Mouse (Mus musculus) layer of hippocampus, postnatal 36 days (tissue): Measurements from ENCODE around the gene Gm20458. TPM values are rescaled to one million over a fixed set of nuclear protein-coding genes. Genes with fewer than 3 reads are reported as not detected.

Experiments used
- DNase-seq, 2 experiments: peaks; one replicate each; pipeline ENCODE4 v3.0.0; 2022
- total RNA-seq, 2 experiments: library from RNA; stranded (reverse); gene quantifications; 2 replicates each; pipeline ENCODE4 v1.2.3; 2021

The Gm20458 gene
- total RNA-seq, 2 experiments from 2014 or later, result 7.0 to 13.3 TPM

GRCm38 (mm10) chr2:164504919-164505318 lies 44.2 kb downstream of the Gm20458 start:
- no peak for DNase-seq

GRCm38 (mm10) chr2:164505619-164506347 lies 45.0 kb downstream of the Gm20458 start:
- DNase-seq, result no peak

- DNase-seq, result no peak
These were observed 47.0 kb downstream of the Gm20458 start for GRCm38 (mm10) chr2:164507811-164508210.

GRCm38 (mm10) chr2:164510621-164511190 lies 49.9 kb downstream of the Gm20458 start:
- no peak for DNase-seq

DNA sequence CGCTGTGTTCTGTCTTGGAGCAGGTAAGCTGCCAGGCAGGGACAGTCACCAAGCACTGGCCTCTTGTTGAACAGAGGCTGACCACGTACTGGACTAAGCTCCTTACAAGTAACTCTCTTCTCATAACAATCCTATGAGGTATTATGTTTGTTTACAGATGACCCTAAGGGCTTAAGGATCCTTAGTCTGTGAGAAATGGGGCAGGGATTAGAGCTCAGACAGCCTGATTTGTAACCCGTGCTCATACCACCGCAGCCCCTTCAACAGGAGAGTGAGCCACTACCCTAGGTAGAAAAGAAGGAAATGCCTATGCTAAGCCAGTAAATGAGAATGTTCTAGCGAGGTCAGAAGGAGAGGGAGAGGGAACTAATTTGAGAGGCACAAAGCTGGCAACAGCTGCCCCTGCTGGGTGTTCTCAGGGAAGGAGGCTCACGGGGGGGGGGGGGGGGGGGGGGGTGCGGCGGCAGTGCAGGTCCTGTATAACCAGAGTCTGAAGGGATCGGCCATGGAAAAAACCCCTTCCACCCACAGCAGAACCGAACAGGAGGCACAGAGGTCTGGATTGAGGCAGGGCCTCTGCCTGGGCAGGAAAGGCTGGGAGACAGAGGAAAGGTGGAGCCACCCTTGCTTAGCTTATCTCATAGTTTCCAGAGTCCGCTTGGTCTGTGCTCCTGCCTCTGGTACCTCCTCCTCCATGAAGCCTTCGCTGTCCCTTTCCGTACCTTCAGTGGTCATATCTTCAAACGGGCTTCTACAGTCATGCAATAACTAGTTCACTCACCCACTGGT lies 51.5 kb downstream of the Gm20458 start:
- DNase-seq, result no peak

DNA sequence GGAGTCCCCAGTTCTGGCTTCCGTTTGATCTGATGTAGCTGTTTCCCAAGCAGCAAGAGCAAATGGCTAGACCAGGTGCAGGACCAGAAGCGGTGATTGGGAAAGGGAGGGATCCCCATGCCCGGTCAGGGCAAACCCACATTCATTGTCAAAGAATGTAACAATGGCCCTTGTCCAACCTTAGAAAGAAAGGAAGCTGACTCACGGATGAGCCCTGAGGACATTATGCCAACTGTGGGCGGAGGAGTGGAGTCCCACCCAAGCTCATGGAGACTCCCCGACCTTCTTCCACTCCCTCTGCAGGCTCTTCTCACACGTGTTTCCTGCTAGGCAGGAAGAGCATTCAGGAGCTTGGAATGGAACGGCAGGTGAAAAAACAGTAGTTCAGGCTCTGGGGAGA lies 52.6 kb downstream of the Gm20458 start:
- DNase-seq, result no peak

DNA sequence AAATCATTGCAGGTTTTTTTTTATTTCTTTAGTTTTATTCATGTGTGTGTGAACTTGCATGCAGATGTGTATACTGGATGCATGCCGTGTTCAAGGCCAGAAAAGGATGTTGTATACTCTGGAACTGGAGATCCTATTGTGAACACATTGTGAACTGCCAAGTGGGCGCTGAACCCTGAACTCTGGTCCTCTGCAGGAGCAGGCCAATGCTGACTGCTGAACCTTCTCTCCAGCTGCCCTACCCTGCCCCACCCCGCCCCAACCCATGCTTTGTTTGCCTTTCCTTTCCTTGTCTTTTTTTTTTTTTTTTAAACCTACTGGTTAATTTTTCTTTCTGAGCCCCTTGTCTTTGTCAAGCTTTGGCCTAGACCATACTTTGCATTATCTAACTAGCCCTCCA lies 54.1 kb downstream of the Gm20458 start:
- DNase-seq, result no peak

DNA sequence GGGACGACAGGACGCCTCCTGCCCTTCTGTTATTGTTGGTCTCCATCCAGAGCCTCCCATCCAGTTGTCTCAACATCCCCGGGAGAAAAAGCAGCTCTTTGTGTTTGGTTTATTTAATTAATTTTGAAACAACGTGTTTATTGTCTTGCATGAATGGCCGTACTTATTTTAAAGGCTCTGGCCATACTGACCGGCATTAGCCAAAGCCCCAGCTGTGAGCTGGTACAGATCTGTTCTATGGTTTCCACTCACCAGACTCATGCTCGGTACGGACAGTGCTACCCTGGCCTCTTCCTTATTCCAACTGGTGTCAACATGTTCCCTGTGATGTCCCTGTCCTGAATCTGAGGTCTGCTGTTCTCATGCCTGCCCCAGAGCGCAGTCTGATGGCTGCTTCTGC lies 55.1 kb downstream of the Gm20458 start:
- no peak for DNase-seq

- DNase-seq, result no peak
These were observed 55.8 kb downstream of the Gm20458 start for GRCm38 (mm10) chr2:164516592-164516991.

- peak; percentile 33 to 46 for DNase-seq
These were observed 56.9 kb downstream of the Gm20458 start for GRCm38 (mm10) chr2:164517485-164518221.

DNA sequence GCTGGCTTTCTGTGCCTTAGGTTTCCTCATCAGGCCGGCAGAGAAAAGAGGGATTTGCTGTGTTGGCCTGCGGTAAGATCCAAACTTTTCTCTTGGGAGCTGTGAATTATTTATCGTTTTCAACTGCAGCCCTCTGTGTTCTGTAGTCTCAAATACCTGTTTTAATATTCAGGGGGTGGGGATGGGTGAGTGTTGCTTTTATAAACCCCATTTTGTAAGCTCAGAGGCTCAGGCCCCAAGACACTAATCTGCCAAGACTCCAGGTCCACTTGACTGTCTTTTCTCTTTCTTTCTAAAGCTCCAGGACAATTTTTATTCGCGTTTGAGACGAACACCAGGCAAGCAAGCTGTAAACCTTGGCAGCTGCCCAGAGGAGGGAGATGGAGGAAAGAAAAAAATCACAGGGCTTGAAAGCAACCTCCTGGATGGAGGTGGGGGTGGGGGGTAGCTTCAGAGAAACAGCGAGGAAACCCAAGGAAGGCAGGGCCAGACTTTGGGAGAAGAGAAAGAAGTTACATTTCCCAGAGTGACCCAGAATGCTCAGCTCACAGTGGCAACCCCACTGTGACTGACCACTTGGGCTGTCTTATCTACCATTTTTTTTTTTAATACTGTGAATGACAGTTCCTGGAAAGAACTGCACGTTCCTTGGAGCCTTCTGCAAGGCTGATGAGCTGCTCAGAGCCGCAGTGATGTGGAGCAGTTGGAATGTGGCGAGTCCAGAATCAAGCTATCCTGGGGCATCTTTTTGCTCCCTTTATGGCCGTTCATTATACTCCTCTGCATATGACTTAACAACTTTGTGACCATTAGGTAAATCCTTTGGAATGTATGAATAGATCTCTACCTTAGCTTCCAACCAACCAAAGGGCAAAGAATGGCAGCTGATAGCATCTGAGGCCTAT lies 57.8 kb downstream of the Gm20458 start:
- DNase-seq, result no peak

DNA sequence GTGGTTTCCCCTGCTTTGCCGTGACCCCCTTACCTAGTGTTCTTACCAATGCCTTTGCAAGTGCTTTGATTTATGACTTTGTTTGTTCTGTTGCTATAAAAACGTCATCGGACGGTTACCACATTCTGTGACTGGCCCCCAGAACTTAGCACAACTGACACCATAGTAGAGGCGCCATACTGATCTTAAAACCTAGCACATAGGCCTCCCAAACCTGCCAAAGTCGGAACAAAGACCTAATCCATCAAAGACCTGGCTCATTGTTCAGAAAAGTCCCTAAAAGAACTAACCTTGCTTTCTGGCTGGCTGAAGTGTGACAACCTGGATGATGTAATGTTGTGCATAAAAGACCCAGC lies 58.4 kb downstream of the Gm20458 start:
- DNase-seq, result no peak

GRCm38 (mm10) chr2:164520782-164521181 lies 60.0 kb downstream of the Gm20458 start:
- DNase-seq, result no peak

GRCm38 (mm10) chr2:164521841-164522240 lies 61.1 kb downstream of the Gm20458 start:
- DNase-seq, result no peak

- DNase-seq, result no peak
These were observed 61.5 kb downstream of the Gm20458 start for GRCm38 (mm10) chr2:164522280-164522679.

DNA sequence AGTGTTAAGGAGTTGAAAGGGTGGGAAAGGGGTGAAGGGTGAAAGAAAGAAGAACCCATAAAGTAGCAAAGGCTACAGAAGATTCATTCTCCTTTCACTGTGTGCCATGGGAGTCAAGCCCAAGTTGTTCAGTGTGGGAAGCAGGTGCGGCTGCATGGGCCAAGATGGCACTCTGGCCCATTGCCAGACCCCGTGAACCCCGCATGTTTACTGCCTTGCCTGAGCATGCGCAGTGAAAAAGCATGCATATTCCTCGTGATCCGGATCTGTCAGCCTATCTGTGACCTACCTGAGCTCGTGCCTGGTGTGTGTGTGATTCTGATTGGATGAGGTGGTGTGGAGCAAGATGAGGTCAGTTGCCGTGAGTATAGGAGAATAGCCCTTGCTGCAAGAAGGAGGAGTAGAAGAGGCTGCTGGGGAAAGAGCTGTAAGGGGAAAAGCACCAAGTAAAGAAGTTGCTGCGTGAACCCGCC lies 62.6 kb downstream of the Gm20458 start:
- DNase-seq, result no peak

DNA sequence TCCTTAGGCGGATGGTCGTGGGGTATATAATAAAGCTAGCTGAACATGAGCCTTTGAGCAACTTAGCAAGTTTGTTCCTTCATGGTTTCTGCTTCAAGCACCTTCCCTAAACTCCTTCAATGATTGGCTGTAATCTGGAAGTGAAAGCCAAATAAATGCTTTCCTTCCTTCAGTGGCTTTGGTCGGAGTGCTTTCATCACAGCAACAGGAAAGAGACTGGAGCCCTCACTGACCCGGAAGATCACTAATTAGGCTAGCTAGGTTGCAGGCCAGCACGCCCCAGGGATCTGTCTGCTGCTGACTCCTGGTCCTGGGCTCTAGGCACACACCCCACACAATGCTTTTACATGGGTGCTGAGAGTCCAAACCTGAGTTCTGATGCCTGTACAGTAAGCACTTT lies 67.8 kb downstream of the Gm20458 start:
- no peak for DNase-seq

- DNase-seq, result peak; percentile 58 to 63
These were observed 70.4 kb downstream of the Gm20458 start for GRCm38 (mm10) chr2:164531169-164531568.

DNA sequence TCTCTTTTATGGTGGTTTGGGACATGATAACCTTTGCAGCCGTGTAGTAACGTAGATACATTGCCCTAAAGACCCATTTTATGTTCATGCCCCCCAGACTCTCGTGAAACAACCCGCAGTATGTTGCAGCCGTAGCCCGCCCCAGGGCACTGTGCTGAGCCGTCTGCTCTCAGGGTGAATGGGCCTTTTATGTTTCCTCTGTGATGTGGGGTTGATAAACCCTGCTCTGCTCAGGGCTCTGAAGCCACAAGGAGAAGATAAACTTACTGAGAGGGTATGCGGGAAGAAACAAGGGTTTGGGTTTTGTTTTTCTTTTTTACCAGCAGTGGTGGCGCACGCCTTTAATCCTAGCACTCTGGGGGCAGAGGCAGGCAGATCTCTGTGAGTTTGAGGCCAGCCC lies 73.5 kb downstream of the Gm20458 start:
- no peak for DNase-seq

DNA sequence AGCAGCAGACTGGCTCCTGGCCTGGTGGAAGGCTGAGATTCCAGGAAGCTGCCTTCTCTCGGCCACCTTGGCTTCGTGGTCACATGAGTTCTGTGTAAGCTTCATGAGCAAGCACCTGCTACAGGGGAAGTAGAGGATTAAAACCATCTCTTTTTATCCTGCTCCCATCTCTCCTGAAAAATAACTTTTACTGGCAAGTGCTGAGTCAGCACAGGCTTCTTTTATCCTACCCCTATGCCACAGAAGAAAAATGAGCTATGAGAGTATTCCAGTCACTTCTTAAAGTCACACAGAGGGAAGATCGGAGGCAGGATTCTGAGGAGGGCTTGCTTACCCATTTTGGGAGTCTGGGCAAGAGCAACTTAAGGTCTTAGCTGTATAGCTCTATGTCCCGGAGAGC lies 76.2 kb downstream of the Gm20458 start:
- DNase-seq, result no peak
